Mouse (Mus musculus): ENCODE results near the gene Orm1. TPM values are rescaled to one million over a fixed set of nuclear protein-coding genes. Genes with fewer than 3 reads are reported as not detected.
A peak's percentile ranks its signal among the peaks of the same experiment; 100 is the strongest.

Orm1 gene
- polyA plus RNA-seq (2014; fragmentation: Nextera tagmentation; extraction: Ambion mirVana): not detected in 2 replicates

- H3K4me2 ChIP-seq (ENCODE audit: low read depth, low read length, severe bottlenecking): no peak within 1 kb of the TSS
Observed at GRCm38 (mm10) chr4:63344295-63344694, at the start of gene Orm1. Orm1 (plus strand) TSS chr4:63344560.

GRCm38 (mm10) chr4:63295641-63296040 is 48.7 kb upstream of the Orm1 start:
- H3K27ac ChIP-seq (ENCODE audit: low read depth, low read length): no peak overlapping the region

More at GRCm38 (mm10) chr4:63344295-63344694, at the start of gene Orm1:
- Histone ChIP-seq H3K4me1 (replicated peaks; ENCODE audit: control insufficient read depth, insufficient read depth, low read length) (no peaks in the 10 kb centered on the region), H3K9ac (ENCODE audit: low read length) (no peak within 1 kb of the TSS), H3K27me3 (ENCODE audit: control insufficient read depth, insufficient read depth, low read length) (no peaks in the 10 kb centered on the region), H3K4me3 (ENCODE audit: low read depth, low read length) (no peak within 1 kb of the TSS), H3K36me3 (ENCODE audit: control insufficient read depth, insufficient read depth, low read length) (no peaks in the 10 kb centered on the region), H3K27ac (ENCODE audit: low read depth, low read length) (no peak within 1 kb of the TSS), H3K9me3 (ENCODE audit: control insufficient read depth, low read length) (no peaks in the 10 kb centered on the region)
- DNase-seq (ENCODE audit: low spot score): peak; percentile 22
- ATAC-seq (replicated peaks; ENCODE audit: low FRiP score): no peak
- WGBS: 87% methylated on average over 8 of the region's 8 CpGs

GRCm38 (mm10) chr4:63296263-63296662 is 48.1 kb upstream of the Orm1 start:
- H3K27me3 ChIP-seq (ENCODE audit: control insufficient read depth, insufficient read depth, low read length): no peaks in the 10 kb centered on the region
- no peak overlapping the region for H3K9ac ChIP-seq (ENCODE audit: low read length)
- no peak overlapping the region for H3K27ac ChIP-seq (ENCODE audit: low read depth, low read length)
- H3K9me3 ChIP-seq (ENCODE audit: control insufficient read depth, low read length): no peaks in the 10 kb centered on the region
- ATAC-seq (replicated peaks; ENCODE audit: low FRiP score) (no peak), DNase-seq (ENCODE audit: low spot score) (no peak)
- H3K4me3 ChIP-seq (ENCODE audit: low read depth, low read length): no peak overlapping the region
- no peak overlapping the region for H3K4me2 ChIP-seq (ENCODE audit: low read depth, low read length, severe bottlenecking)
- no peaks in the 10 kb centered on the region for H3K36me3 ChIP-seq (ENCODE audit: control insufficient read depth, insufficient read depth, low read length)
- WGBS: 66% methylated on average over 3 of the region's 3 CpGs
- H3K4me1 ChIP-seq (replicated peaks; ENCODE audit: control insufficient read depth, insufficient read depth, low read length): no peaks in the 10 kb centered on the region

More at GRCm38 (mm10) chr4:63295641-63296040, 48.7 kb upstream of the Orm1 start:
- Histone ChIP-seq H3K36me3 (ENCODE audit: control insufficient read depth, insufficient read depth, low read length) (no peaks in the 10 kb centered on the region), H3K4me1 (replicated peaks; ENCODE audit: control insufficient read depth, insufficient read depth, low read length) (no peaks in the 10 kb centered on the region), H3K4me3 (ENCODE audit: low read depth, low read length) (no peak overlapping the region), H3K9me3 (ENCODE audit: control insufficient read depth, low read length) (no peaks in the 10 kb centered on the region), H3K9ac (ENCODE audit: low read length) (no peak overlapping the region), H3K4me2 (ENCODE audit: low read depth, low read length, severe bottlenecking) (no peak overlapping the region), H3K27me3 (ENCODE audit: control insufficient read depth, insufficient read depth, low read length) (no peaks in the 10 kb centered on the region)
- ATAC-seq (replicated peaks; ENCODE audit: low FRiP score) (no peak), DNase-seq (ENCODE audit: low spot score) (no peak)
- 77% methylated on average over 1 of the region's 1 CpGs for WGBS

- H3K9me3 ChIP-seq (ENCODE audit: control insufficient read depth, low read length): no peaks in the 10 kb centered on the region
- no peak overlapping the region for H3K27ac ChIP-seq (ENCODE audit: low read depth, low read length)
- H3K9ac ChIP-seq (ENCODE audit: low read length): no peak overlapping the region
- WGBS: 85% methylated on average over 8 of the region's 8 CpGs
- no peak for ATAC-seq (replicated peaks; ENCODE audit: low FRiP score)
- no peak overlapping the region for H3K4me3 ChIP-seq (ENCODE audit: low read depth, low read length)
- no peaks in the 10 kb centered on the region for H3K4me1 ChIP-seq (replicated peaks; ENCODE audit: control insufficient read depth, insufficient read depth, low read length)
- H3K27me3 ChIP-seq (ENCODE audit: control insufficient read depth, insufficient read depth, low read length): no peaks in the 10 kb centered on the region
- no peaks in the 10 kb centered on the region for H3K36me3 ChIP-seq (ENCODE audit: control insufficient read depth, insufficient read depth, low read length)
- DNase-seq (ENCODE audit: low spot score): no peak
- H3K4me2 ChIP-seq (ENCODE audit: low read depth, low read length, severe bottlenecking): no peak overlapping the region
Observed at GRCm38 (mm10) chr4:63296876-63297275, 47.5 kb upstream of the Orm1 start.

- no peak for ATAC-seq (replicated peaks; ENCODE audit: low FRiP score)
- no peak for DNase-seq (ENCODE audit: low spot score)
- 95% methylated on average over 8 of the region's 8 CpGs for WGBS
Observed at GRCm38 (mm10) chr4:63298191-63298590, 46.2 kb upstream of the Orm1 start.

GRCm38 (mm10) chr4:63302641-63303040 is 41.7 kb upstream of the Orm1 start:
- no peaks in the 10 kb centered on the region for H3K9me3 ChIP-seq (ENCODE audit: control insufficient read depth, low read length)
- ATAC-seq (replicated peaks; ENCODE audit: low FRiP score): no peak

More at GRCm38 (mm10) chr4:63298191-63298590, 46.2 kb upstream of the Orm1 start:
- no peaks in the 10 kb centered on the region for H3K4me1 ChIP-seq (replicated peaks; ENCODE audit: control insufficient read depth, insufficient read depth, low read length)
- H3K27ac ChIP-seq (ENCODE audit: low read depth, low read length): no peak overlapping the region
- no peak overlapping the region for H3K4me3 ChIP-seq (ENCODE audit: low read depth, low read length)
- no peaks in the 10 kb centered on the region for H3K9me3 ChIP-seq (ENCODE audit: control insufficient read depth, low read length)
- no peak overlapping the region for H3K9ac ChIP-seq (ENCODE audit: low read length)
- H3K36me3 ChIP-seq (ENCODE audit: control insufficient read depth, insufficient read depth, low read length): no peaks in the 10 kb centered on the region
- no peaks in the 10 kb centered on the region for H3K27me3 ChIP-seq (ENCODE audit: control insufficient read depth, insufficient read depth, low read length)
- H3K4me2 ChIP-seq (ENCODE audit: low read depth, low read length, severe bottlenecking): no peak overlapping the region

GRCm38 (mm10) chr4:63307175-63308062 is 36.9 kb upstream of the Orm1 start:
- peak; percentile 66 for ATAC-seq (replicated peaks; ENCODE audit: low FRiP score)

More at GRCm38 (mm10) chr4:63302641-63303040, 41.7 kb upstream of the Orm1 start:
- Histone ChIP-seq H3K36me3 (ENCODE audit: control insufficient read depth, insufficient read depth, low read length) (no peaks in the 10 kb centered on the region), H3K4me1 (replicated peaks; ENCODE audit: control insufficient read depth, insufficient read depth, low read length) (no peaks in the 10 kb centered on the region), H3K27ac (ENCODE audit: low read depth, low read length) (no peak overlapping the region), H3K4me2 (ENCODE audit: low read depth, low read length, severe bottlenecking) (no peak overlapping the region), H3K9ac (ENCODE audit: low read length) (no peak overlapping the region), H3K27me3 (ENCODE audit: control insufficient read depth, insufficient read depth, low read length) (no peaks in the 10 kb centered on the region), H3K4me3 (ENCODE audit: low read depth, low read length) (no peak overlapping the region)
- WGBS: 71% methylated on average over 4 of the region's 4 CpGs
- DNase-seq (ENCODE audit: low spot score): no peak

GRCm38 (mm10) chr4:63308316-63308715 is 36.0 kb upstream of the Orm1 start:
- H3K4me3 ChIP-seq (ENCODE audit: low read depth, low read length): no peak overlapping the region
- whole genome bisulfite sequencing: 81% methylated on average over 3 of the region's 3 CpGs
- ATAC-seq (replicated peaks; ENCODE audit: low FRiP score) (no peak), DNase-seq (ENCODE audit: low spot score) (no peak)
- no peaks in the 10 kb centered on the region for H3K36me3 ChIP-seq (ENCODE audit: control insufficient read depth, insufficient read depth, low read length)
- no peak overlapping the region for H3K27ac ChIP-seq (ENCODE audit: low read depth, low read length)
- H3K4me2 ChIP-seq (ENCODE audit: low read depth, low read length, severe bottlenecking): no peak overlapping the region
- no peaks in the 10 kb centered on the region for H3K9me3 ChIP-seq (ENCODE audit: control insufficient read depth, low read length)
- H3K4me1 ChIP-seq (replicated peaks; ENCODE audit: control insufficient read depth, insufficient read depth, low read length): no peaks in the 10 kb centered on the region
- no peaks in the 10 kb centered on the region for H3K27me3 ChIP-seq (ENCODE audit: control insufficient read depth, insufficient read depth, low read length)
- H3K9ac ChIP-seq (ENCODE audit: low read length): no peak overlapping the region

More at GRCm38 (mm10) chr4:63307175-63308062, 36.9 kb upstream of the Orm1 start:
- no peak overlapping the region for H3K27ac ChIP-seq (ENCODE audit: low read depth, low read length)
- DNase-seq (ENCODE audit: low spot score): peak; percentile 94
- H3K27me3 ChIP-seq (ENCODE audit: control insufficient read depth, insufficient read depth, low read length): no peaks in the 10 kb centered on the region
- no peak overlapping the region for H3K4me2 ChIP-seq (ENCODE audit: low read depth, low read length, severe bottlenecking)
- no peaks in the 10 kb centered on the region for H3K36me3 ChIP-seq (ENCODE audit: control insufficient read depth, insufficient read depth, low read length)
- 33% methylated on average over 21 of the region's 21 CpGs for WGBS
- no peaks in the 10 kb centered on the region for H3K4me1 ChIP-seq (replicated peaks; ENCODE audit: control insufficient read depth, insufficient read depth, low read length)
- H3K4me3 ChIP-seq (ENCODE audit: low read depth, low read length): no peak overlapping the region
- H3K9ac ChIP-seq (ENCODE audit: low read length): no peak overlapping the region
- H3K9me3 ChIP-seq (ENCODE audit: control insufficient read depth, low read length): no peaks in the 10 kb centered on the region
